Mouse (Mus musculus) thymus, adult 2 months (tissue): ENCODE measurements around the gene Spop. TPM values are rescaled to one million over a fixed set of nuclear protein-coding genes. Genes with fewer than 3 reads are reported as not detected.

ENCODE experiments used
- DNase-seq: peaks from one replicate; pipeline ENCODE4 v3.0.0; 2021
- H3K27ac ChIP-seq: fragments of 200-500 bp; 2 replicates; pipeline ENCODE4 v1.5.1; 2012; ENCODE audit warnings: low read length, control low read depth; ENCODE audit not compliant: control insufficient read depth, insufficient read depth
- H3K27me3 ChIP-seq: fragments of 200-500 bp; 2 replicates; pipeline ENCODE4 v1.6.1; 2012; ENCODE audit warnings: mild to moderate bottlenecking, low read length, moderate library complexity, mixed read lengths; ENCODE audit not compliant: control insufficient read depth, insufficient read depth
- H3K36me3 ChIP-seq: fragments of 200-500 bp; 2 replicates; pipeline ENCODE4 v1.6.1; 2012; ENCODE audit warnings: mild to moderate bottlenecking, low read length, moderate library complexity; ENCODE audit not compliant: control insufficient read depth, insufficient read depth
- H3K4me1 ChIP-seq: fragments of 200-500 bp; replicated peaks from 2 replicates; pipeline ENCODE4 v1.6.1; 2012; ENCODE audit warnings: low read length; ENCODE audit not compliant: control insufficient read depth, insufficient read depth
- H3K4me3 ChIP-seq: fragments of 200-500 bp; 2 replicates; pipeline ENCODE4 v1.5.1; 2012; ENCODE audit warnings: mild to moderate bottlenecking, low read length, control low read depth, moderate library complexity; ENCODE audit not compliant: control insufficient read depth, insufficient read depth
- CTCF ChIP-seq: fragments of 200-500 bp; IDR thresholded peaks from 2 replicates; pipeline ENCODE4 v1.5.1; 2012; ENCODE audit warnings: mild to moderate bottlenecking, control low read depth, low read length, moderate library complexity, borderline replicate concordance; ENCODE audit not compliant: control insufficient read depth, poor library complexity, insufficient read depth; ENCODE audit errors: extremely low read depth
- POLR2A ChIP-seq: fragments of 200-500 bp; IDR thresholded peaks from 2 replicates; pipeline ENCODE4 v1.6.1; 2012; ENCODE audit warnings: mild to moderate bottlenecking, low read length, control low read depth, moderate library complexity; ENCODE audit not compliant: control insufficient read depth, poor library complexity, insufficient read depth; ENCODE audit errors: extremely low read depth
- WGBS: fragments of 180-500 bp; shearing (Covaris S2); methylation state at CpG from one replicate; pipeline ENCODE4 v1.1.7; 2018; 5-methylcytosine and 5-hydroxymethylcytosine counted together
- polyA plus RNA-seq: library from polyadenylated mRNA; depleted of rRNA; stranded (reverse); fragments of >200 nt; gene quantifications from 2 replicates; pipeline ENCODE4 v1.2.3, GENCODE M21; 2012

Spop gene
- polyA plus RNA-seq, 1 experiment = 47.9 TPM

GRCm38 (mm10) chr11:95380711-95381110 lies 33.2 kb upstream of the Spop start:
- Histone ChIP-seq H3K4me3 (no peak overlapping the region), H3K4me1 (peaks cover 2% of the 10 kb centered on the region; the same call in 1 of the 2 replicates), H3K36me3 (peaks cover 57% of the 10 kb centered on the region), H3K27ac (no peak overlapping the region), H3K27me3 (no peaks in the 10 kb centered on the region)
- WGBS = 96% methylated on average over 7 of the region's 7 CpGs
- no peak for DNase-seq
- TF ChIP-seq POLR2A (no peak), CTCF (no peak)

- no peaks in the 10 kb centered on the region for H3K27me3 ChIP-seq
- no peak overlapping the region for H3K4me3 ChIP-seq
- DNase-seq = no peak
- TF ChIP-seq POLR2A = no peak
- no peak for TF ChIP-seq CTCF
- 96% methylated on average over 1 of the region's 1 CpGs for WGBS
- peaks cover 52% of the 10 kb centered on the region for H3K36me3 ChIP-seq
- no peak overlapping the region for H3K27ac ChIP-seq
- H3K4me1 ChIP-seq = peaks cover 2% of the 10 kb centered on the region; the same call in 1 of the 2 replicates
Observed at GRCm38 (mm10) chr11:95381146-95381545, 32.7 kb upstream of the Spop start.

- no peak for DNase-seq
- peaks cover 2% of the 10 kb centered on the region; the same call in 1 of the 2 replicates for H3K4me1 ChIP-seq
Observed at GRCm38 (mm10) chr11:95383331-95383986, 30.4 kb upstream of the Spop start.

GRCm38 (mm10) chr11:95384004-95384318 lies 29.9 kb upstream of the Spop start:
- Histone ChIP-seq H3K27ac (no peak overlapping the region), H3K4me3 (no peak overlapping the region)
- 48% methylated on average over 9 of the region's 9 CpGs for WGBS

More at GRCm38 (mm10) chr11:95383331-95383986, 30.4 kb upstream of the Spop start:
- no peak overlapping the region for H3K4me3 ChIP-seq
- 91% methylated on average over 5 of the region's 5 CpGs for WGBS
- TF ChIP-seq POLR2A = no peak
- no peak for TF ChIP-seq CTCF
- no peak overlapping the region for H3K27ac ChIP-seq
- no peaks in the 10 kb centered on the region for H3K27me3 ChIP-seq
- H3K36me3 ChIP-seq = peaks cover 40% of the 10 kb centered on the region

DNA sequence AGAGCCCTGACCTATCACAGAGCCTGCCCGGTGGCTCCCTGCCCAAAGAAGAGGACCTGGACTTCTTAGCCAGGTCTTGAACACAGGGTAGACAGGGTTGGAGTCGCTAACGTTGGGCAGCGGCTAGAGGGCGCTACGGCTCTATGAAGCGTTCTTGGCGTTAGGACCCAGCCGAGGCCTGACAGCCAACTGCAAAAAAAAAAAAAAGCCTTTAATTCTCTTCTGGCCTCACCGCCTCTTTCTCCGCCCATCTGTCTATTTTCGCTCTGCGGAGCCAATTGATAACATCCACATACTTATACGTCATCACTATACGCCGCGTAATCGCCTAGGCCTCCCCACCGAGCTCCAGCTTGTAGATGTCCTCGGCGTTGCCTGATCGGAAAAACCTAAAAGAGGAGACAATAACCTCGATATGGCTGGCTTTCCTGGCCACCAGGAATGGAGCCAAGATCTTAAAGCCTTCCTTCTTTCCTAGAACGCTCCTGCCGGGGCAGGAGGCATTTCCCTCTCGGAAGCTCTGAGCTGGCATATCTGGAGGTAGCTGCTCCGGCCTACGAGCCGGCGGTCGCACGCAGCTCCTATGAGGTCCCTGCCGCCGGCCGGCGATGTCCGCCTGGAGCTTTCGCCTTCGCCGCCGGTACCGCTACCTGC lies 29.4 kb upstream of the Spop start, which contains the start of gene Slc35b1:
Gene Slc35b1 (plus strand): TSS at position 374 of the 654 bp plus-strand sequence.
- H3K27me3 ChIP-seq = no peaks in the 10 kb centered on the region
- peaks cover 2% of the 10 kb centered on the region; the same call in 1 of the 2 replicates for H3K4me1 ChIP-seq
- TF ChIP-seq POLR2A (0 out of 2 replicates have a peak, but pooled peaks have one; percentile 29), CTCF (peak; percentile 94)
- peak within 1 kb of the TSS; percentile 57; the same call in 1 of the 2 replicates for H3K27ac ChIP-seq
- under 1% methylated on average over 42 of the region's 42 CpGs for WGBS
- H3K4me3 ChIP-seq = peak within 1 kb of the TSS; percentile 65
- H3K36me3 ChIP-seq = peaks cover 30% of the 10 kb centered on the region
- DNase-seq = peak; percentile 92

More at GRCm38 (mm10) chr11:95384004-95384318, 29.9 kb upstream of the Spop start:
- DNase-seq = no peak
- Histone ChIP-seq H3K36me3 (peaks cover 35% of the 10 kb centered on the region), H3K4me1 (peaks cover 2% of the 10 kb centered on the region; the same call in 1 of the 2 replicates), H3K27me3 (no peaks in the 10 kb centered on the region)
- TF ChIP-seq POLR2A (no peak), CTCF (no peak)

- TF ChIP-seq POLR2A (no peak), CTCF (no peak)
- Histone ChIP-seq H3K4me1 (peaks cover 2% of the 10 kb centered on the region; the same call in 1 of the 2 replicates), H3K36me3 (peaks cover 25% of the 10 kb centered on the region), H3K4me3 (peak overlapping the region; percentile 65), H3K27me3 (no peaks in the 10 kb centered on the region), H3K27ac (no peak overlapping the region)
- 0% methylated on average over 14 of the region's 14 CpGs for WGBS
- no peak for DNase-seq
Observed at GRCm38 (mm10) chr11:95384973-95385320, 28.9 kb upstream of the Spop start.

DNA sequence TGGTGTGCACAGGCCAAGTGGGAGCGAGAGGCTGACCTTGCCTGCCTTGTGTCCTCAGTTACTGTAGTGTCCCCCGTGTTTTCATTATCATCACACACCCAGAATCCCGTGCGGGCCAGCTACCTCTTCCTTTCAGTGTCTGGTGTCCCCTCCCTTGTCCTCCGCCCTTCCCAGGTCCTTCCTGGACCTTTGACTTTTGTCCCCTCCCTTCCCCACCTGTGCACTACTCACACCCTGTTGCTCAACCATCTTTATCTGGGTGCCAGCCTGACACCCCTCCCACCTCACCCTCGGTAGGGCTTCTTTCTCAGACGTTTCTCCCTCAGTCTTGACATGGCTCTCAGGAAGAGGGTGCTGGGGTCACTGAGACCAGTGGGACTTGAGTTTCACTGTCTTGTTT lies 26.5 kb upstream of the Spop start:
- TF ChIP-seq CTCF (no peak), POLR2A (no peak)
- no peak overlapping the region for H3K4me3 ChIP-seq
- no peak overlapping the region for H3K27ac ChIP-seq
- no peak for DNase-seq
- H3K27me3 ChIP-seq = no peaks in the 10 kb centered on the region
- H3K36me3 ChIP-seq = peaks cover 20% of the 10 kb centered on the region
- 92% methylated on average over 7 of the region's 7 CpGs for WGBS
- H3K4me1 ChIP-seq = peaks cover 10% of the 10 kb centered on the region
